Mouse (Mus musculus): ENCODE results near the gene Eif2s2.

- TF ChIP-seq CTCF (IDR thresholded peaks at IDR 0.05; ENCODE audit: extremely low read depth, insufficient read depth, insufficient read length, insufficient replicate concordance) (no peak), POLR2A (IDR thresholded peaks at IDR 0.05; ENCODE audit: low read depth, low read length) (no peak)
These were observed 17.1 kb upstream of the Eif2s2 start for GRCm38 (mm10) chr2:154909789-154910188.
